Mouse (Mus musculus): ENCODE results near the gene AC170998.1. TPM values are rescaled to one million over a fixed set of nuclear protein-coding genes. Genes with fewer than 3 reads are reported as not detected.

AC170998.1 gene
- polyA plus RNA-seq, 1 experiment from 2014 or later: 2.4 TPM

DNA sequence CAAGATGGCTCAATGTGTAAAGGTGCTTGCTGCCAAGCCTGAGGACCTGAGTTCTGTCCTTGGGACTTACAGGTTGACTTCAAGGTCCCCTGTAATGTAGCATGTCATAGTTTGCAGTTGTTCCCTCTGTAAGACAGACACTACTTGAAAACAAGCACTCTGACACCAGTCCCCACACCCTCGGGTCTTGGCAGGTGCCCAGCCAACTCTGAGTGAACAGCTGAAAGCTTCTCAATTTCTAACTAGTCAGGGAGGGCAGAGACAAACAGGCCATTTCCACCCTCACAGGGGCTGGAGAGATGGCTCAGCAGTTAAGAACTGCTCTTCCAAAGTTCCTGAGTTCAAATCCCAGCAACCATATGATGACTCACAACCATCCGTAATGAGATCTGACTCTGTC lies 31.6 kb downstream of the AC170998.1 start:
- no peak overlapping the region for H3K9ac ChIP-seq (replicated peaks; ENCODE audit: low read depth)
- H3K27ac ChIP-seq (ENCODE audit: low read length): no peak overlapping the region
- TF ChIP-seq EP300 (IDR thresholded peaks at IDR 0.05) (no peak), CTCF (IDR thresholded peaks at IDR 0.05) (no peak)
- no peak overlapping the region for H3K4me3 ChIP-seq (ENCODE audit: low read depth, low read length)
- no peaks in the 10 kb centered on the region for H3K9me3 ChIP-seq (ENCODE audit: low read length)
- no peak for DNase-seq (ENCODE audit: low spot score)
- H3K36me3 ChIP-seq (ENCODE audit: insufficient read depth, low read length): no peaks in the 10 kb centered on the region
- no peak overlapping the region for H3K4me2 ChIP-seq (replicated peaks; ENCODE audit: low read depth, low read length)
- no peaks in the 10 kb centered on the region for H3K27me3 ChIP-seq (replicated peaks; ENCODE audit: insufficient read depth, low read length)
- 63% methylated on average over 2 of the region's 2 CpGs for WGBS
- no peaks in the 10 kb centered on the region for H3K4me1 ChIP-seq (ENCODE audit: insufficient read depth, low read depth, low read length)
- no peak for ATAC-seq

DNA sequence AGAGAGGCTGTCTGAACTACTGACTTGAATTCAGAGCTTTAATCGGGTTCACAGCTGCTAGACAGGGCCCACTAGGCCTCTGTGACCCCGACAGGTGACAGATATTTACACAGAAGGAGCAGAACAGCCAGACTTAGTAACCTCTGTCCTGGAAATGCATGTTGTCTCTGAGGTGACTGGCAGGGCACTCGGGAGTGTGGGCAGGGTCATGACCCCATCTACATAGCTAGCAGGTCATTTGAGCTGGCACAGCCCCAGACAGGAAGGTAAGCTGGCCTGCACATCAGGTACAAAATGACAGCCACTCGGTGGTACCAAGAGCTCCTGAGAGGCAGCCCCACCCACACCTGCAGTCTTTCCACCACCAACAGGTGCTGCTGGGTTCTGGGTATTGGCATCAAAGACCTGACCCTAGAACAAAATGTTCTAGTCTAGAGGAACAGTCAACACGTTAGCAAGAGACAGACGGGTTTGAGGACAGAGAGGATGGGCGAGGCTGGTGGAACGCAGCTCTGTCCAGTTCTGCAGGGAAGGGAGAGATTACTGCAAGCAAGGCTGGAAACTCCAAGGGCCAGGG lies 34.9 kb downstream of the AC170998.1 start:
- DNase-seq (ENCODE audit: low spot score): peak; percentile 46
- no peak overlapping the region for H3K4me2 ChIP-seq (replicated peaks; ENCODE audit: low read depth, low read length)
- no peak overlapping the region for H3K4me3 ChIP-seq (ENCODE audit: low read depth, low read length)
- WGBS: 35% methylated on average over 8 of the region's 8 CpGs
- no peak overlapping the region for H3K9ac ChIP-seq (replicated peaks; ENCODE audit: low read depth)
- H3K27me3 ChIP-seq (replicated peaks; ENCODE audit: insufficient read depth, low read length): no peaks in the 10 kb centered on the region
- H3K36me3 ChIP-seq (ENCODE audit: insufficient read depth, low read length): no peaks in the 10 kb centered on the region
- ATAC-seq: peak; percentile 69
- no peak for TF ChIP-seq CTCF (IDR thresholded peaks at IDR 0.05)
- TF ChIP-seq EP300 (IDR thresholded peaks at IDR 0.05): peak; percentile 97
- H3K27ac ChIP-seq (ENCODE audit: low read length): no peak overlapping the region
- no peaks in the 10 kb centered on the region for H3K4me1 ChIP-seq (ENCODE audit: insufficient read depth, low read depth, low read length)
- H3K9me3 ChIP-seq (ENCODE audit: low read length): no peaks in the 10 kb centered on the region

DNA sequence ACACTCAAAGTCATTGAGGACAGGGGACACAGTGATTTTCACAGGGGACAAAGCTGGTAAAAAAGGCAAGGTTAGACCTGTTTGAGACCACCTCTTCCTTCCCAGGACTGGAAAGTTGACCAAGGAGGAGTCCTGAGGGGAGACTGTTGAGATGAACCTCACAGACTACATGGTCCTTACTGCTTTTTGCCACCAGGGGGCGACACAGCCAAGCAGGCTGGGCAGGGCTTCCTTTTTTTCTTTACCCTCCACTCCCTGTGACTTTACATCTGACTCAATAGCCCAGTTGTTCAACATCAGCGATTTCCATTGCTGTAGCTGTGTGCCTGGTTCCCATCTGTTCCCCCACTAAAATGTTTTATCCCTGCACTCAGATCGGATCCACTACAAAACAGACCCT lies 36.0 kb downstream of the AC170998.1 start:
- H3K27ac ChIP-seq (ENCODE audit: low read length): no peak overlapping the region
- no peak overlapping the region for H3K4me2 ChIP-seq (replicated peaks; ENCODE audit: low read depth, low read length)
- peak; percentile 95 for TF ChIP-seq CTCF (IDR thresholded peaks at IDR 0.05)
- TF ChIP-seq EP300 (IDR thresholded peaks at IDR 0.05): no peak
- ATAC-seq (peak; percentile 62), DNase-seq (ENCODE audit: low spot score) (peak; percentile 91)
- 14% methylated on average over 3 of the region's 3 CpGs for WGBS
- H3K36me3 ChIP-seq (ENCODE audit: insufficient read depth, low read length): no peaks in the 10 kb centered on the region
- no peak overlapping the region for H3K9ac ChIP-seq (replicated peaks; ENCODE audit: low read depth)
- H3K4me1 ChIP-seq (ENCODE audit: insufficient read depth, low read depth, low read length): no peaks in the 10 kb centered on the region
- H3K27me3 ChIP-seq (replicated peaks; ENCODE audit: insufficient read depth, low read length): no peaks in the 10 kb centered on the region
- no peak overlapping the region for H3K4me3 ChIP-seq (ENCODE audit: low read depth, low read length)
- no peaks in the 10 kb centered on the region for H3K9me3 ChIP-seq (ENCODE audit: low read length)

DNA sequence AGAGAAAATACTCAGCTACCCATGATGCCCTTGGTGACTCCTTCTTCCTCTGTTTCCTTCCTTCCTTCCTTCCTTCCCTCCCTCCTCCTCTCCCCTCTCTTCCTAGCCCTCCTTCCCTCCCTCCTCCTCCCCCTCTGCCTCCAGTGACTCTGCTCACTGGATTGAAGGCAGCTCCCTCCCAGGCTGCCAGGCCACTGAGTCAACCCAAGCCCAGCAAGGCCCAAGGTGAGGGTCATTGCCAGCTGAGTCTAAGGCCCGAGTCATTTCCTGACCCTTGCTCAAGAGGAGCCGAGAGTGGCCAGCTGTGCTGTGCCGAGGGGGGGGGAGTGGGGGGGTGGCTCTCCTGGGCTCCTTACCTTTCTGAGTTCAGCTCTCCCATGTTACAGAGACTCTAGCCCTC lies 40.3 kb downstream of the AC170998.1 start:
- Histone ChIP-seq H3K4me3 (ENCODE audit: low read depth, low read length) (no peak overlapping the region), H3K36me3 (ENCODE audit: insufficient read depth, low read length) (no peaks in the 10 kb centered on the region), H3K9ac (replicated peaks; ENCODE audit: low read depth) (no peak overlapping the region), H3K4me2 (replicated peaks; ENCODE audit: low read depth, low read length) (no peak overlapping the region), H3K27me3 (replicated peaks; ENCODE audit: insufficient read depth, low read length) (peaks cover 6% of the 10 kb centered on the region; the same call in 1 of the 2 replicates), H3K27ac (ENCODE audit: low read length) (no peak overlapping the region), H3K4me1 (ENCODE audit: insufficient read depth, low read depth, low read length) (peaks cover 13% of the 10 kb centered on the region; the same call in 1 of the 2 replicates), H3K9me3 (ENCODE audit: low read length) (no peaks in the 10 kb centered on the region)
- DNase-seq (ENCODE audit: low spot score): no peak
- TF ChIP-seq EP300 (IDR thresholded peaks at IDR 0.05) (no peak), CTCF (IDR thresholded peaks at IDR 0.05) (no peak)
- 30% methylated on average over 3 of the region's 3 CpGs for WGBS
- no peak for ATAC-seq

DNA sequence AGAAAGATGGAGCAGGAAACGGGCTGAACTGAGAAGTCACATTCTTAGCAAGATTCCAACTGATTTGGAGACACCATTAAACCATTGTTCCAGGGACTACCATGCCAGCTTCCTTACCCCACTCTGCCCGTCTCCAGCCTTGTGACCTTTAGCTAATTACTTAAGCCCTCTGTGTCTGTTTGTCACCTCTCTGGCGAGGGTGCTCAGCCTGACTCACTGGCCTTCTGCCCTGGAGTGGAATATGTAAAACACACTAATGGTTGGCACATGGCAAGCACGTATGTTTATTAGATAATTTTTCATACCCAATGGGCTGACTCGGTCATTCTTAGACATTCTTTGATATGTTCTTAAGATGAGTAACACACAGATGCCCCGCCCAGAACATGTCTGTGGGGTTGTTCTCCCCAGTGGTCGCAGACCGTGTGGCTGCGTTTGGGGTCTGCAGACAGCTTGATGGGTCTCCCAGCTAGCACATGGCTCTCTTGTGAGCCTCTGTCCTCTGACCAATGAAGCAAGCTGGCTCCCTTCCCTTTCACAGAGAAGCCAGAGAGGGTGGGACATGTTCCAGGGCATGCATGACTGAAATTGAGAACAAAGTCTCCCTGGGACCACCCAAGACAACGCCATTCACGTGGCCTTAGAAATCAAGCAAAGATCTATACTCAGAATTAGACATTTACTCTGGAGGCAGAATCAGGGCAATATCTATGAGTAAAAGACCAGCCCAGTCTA lies 41.1 kb downstream of the AC170998.1 start:
- no peak overlapping the region for H3K4me3 ChIP-seq (ENCODE audit: low read depth, low read length)
- peaks cover 6% of the 10 kb centered on the region; the same call in 1 of the 2 replicates for H3K27me3 ChIP-seq (replicated peaks; ENCODE audit: insufficient read depth, low read length)
- no peaks in the 10 kb centered on the region for H3K36me3 ChIP-seq (ENCODE audit: insufficient read depth, low read length)
- no peak overlapping the region for H3K4me2 ChIP-seq (replicated peaks; ENCODE audit: low read depth, low read length)
- DNase-seq (ENCODE audit: low spot score) (no peak), ATAC-seq (no peak)
- no peak overlapping the region for H3K27ac ChIP-seq (ENCODE audit: low read length)
- no peak overlapping the region for H3K9ac ChIP-seq (replicated peaks; ENCODE audit: low read depth)
- H3K4me1 ChIP-seq (ENCODE audit: insufficient read depth, low read depth, low read length): peaks cover 13% of the 10 kb centered on the region; the same call in 1 of the 2 replicates
- TF ChIP-seq EP300 (IDR thresholded peaks at IDR 0.05): no peak
- no peak for TF ChIP-seq CTCF (IDR thresholded peaks at IDR 0.05)
- 68% methylated on average over 11 of the region's 11 CpGs for WGBS
- no peaks in the 10 kb centered on the region for H3K9me3 ChIP-seq (ENCODE audit: low read length)

DNA sequence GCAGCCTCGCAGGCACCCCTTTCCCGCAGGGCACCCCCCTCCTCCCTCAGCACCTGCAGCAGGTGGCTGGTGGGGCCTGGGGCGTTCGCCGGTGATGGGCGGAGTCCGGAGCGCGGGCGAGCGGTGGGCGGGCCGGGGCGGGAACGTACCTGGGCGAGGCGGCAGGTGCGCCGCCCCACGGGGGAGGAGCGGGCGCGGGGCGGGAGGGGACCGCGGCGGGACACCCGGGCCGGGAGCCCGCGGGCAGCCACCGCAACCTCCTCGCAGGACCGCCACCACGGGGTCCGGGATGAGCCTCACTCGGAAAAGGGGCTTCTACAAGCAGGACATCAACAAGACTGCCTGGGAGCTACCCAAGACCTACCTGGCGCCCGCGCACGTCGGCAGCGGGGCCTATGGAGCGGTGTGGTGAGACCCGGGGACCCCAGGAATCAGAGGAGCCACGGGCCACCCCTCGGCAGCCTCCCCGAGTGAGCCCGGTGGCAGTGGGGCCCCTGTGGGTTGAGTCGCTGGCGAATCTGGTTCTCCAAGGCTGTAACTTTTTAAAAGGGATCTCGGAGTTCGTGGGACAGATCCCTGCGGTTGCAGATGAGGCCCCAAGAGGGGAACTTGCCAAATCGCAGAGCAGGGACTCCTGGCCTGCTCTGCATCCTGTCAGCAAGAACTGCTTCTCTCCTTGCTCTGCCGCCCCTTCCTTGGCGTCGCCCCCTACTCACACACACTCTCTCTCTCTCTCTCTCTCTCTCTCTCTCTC lies 43.4 kb downstream of the AC170998.1 start, which contains the start of gene Mapk13:
TSS of gene Mapk13 (plus strand) at position 177 of the 754 bp plus-strand sequence.
- H3K27me3 ChIP-seq (replicated peaks; ENCODE audit: insufficient read depth, low read length): peaks cover 6% of the 10 kb centered on the region; the same call in 1 of the 2 replicates
- 0 out of 2 replicates have a peak within 1 kb of the TSS, but pooled peaks have one; percentile 47 for H3K27ac ChIP-seq (ENCODE audit: low read length)
- no peaks in the 10 kb centered on the region for H3K9me3 ChIP-seq (ENCODE audit: low read length)
- DNase-seq (ENCODE audit: low spot score) (peak; percentile 42), ATAC-seq (peak; percentile 73)
- TF ChIP-seq CTCF (IDR thresholded peaks at IDR 0.05): no peak
- TF ChIP-seq EP300 (IDR thresholded peaks at IDR 0.05): no peak
- H3K4me1 ChIP-seq (ENCODE audit: insufficient read depth, low read depth, low read length): peaks cover 13% of the 10 kb centered on the region; the same call in 1 of the 2 replicates
- H3K4me2 ChIP-seq (replicated peaks; ENCODE audit: low read depth, low read length): peak within 1 kb of the TSS; percentile 66
- peak within 1 kb of the TSS; percentile 55 for H3K9ac ChIP-seq (replicated peaks; ENCODE audit: low read depth)
- H3K4me3 ChIP-seq (ENCODE audit: low read depth, low read length): peak within 1 kb of the TSS; percentile 53
- WGBS: 1% methylated on average over 41 of the region's 58 CpGs
- H3K36me3 ChIP-seq (ENCODE audit: insufficient read depth, low read length): no peaks in the 10 kb centered on the region

Measured in lung, postnatal 0 days (tissue).